Mouse (Mus musculus): ENCODE results near the gene Nt5e.

Gene Nt5e

DNA sequence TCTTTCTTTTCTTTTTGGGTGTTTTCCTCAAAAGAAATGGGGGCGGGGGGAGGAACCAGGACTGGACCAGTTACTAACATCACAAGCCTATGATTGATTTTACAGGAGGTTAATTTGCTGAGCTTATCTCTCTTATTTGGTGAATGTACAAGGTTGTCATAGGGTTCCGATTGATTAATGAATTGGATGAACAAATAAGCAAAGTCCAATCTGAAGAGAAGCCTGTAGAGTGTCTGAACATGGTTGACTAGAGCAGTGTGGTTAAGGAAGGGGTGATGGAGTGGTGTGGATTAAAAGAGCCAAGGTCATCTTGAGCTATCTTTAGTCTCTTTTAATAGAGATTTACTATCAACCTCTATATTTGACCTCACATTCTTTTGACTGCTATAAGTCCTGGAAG, 17.4 kb downstream of the Nt5e start:
- DNase-seq (ENCODE audit: low read depth, low spot score) = no peak

DNA sequence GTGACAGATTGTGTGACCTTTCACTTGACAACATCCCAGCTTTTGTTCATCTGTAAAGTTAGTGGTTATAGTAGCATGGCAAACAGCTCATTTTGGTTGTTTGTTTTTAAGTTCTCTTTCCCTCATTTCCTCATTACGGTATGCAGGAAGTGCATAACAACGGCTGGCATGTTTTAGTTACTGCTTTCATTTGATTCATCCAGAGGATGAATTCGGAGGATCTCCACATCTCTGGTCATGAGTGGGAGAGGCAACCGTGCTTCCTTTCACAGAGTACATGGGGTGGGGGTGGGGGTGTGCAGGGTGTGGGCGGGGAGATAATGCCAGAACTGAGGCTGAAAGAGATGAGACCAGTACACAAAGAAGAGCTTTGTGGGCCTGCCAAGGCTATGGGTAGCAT, 19.9 kb downstream of the Nt5e start:
- no peak for DNase-seq (ENCODE audit: low read depth, low spot score)

DNA sequence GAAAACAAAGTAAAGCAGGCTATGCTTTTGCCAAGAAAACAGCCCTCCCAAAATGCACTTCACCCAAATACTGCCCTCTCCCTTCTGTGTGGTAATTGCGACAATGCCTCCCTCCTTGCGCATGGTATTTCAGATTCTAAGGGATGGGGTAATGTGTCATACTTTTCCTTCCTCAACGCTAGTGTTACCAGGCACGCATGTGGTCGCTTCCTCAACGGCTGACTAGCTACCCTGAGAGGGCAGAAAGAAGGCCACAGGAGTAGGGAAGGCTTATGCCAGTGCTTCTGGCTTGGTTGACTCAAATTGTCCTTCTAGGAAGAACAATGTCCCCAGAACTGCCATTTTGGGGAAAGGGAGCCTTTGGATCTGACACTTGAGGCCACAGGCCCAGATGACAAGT, 21.6 kb downstream of the Nt5e start:
- DNase-seq (ENCODE audit: low read depth, low spot score) = no peak

DNA sequence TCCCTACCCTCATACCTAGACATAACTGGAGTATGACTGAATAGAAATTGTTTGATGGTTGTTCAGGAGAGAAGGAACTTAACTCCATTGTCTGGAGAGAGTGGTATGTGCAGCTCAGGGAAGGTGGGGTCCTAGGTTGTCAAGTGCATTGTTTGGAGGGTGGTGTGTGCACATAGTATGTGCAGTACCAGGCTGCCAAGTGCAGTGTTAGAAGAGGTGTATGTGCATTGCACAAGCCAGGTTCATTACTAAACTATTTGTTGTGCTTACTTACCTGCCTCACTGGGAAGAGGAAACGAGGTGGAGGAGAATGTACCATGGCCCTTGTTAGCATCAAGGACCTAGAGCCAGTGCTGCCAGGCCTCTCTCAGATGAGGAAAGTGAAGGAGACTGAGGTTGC, 23.3 kb downstream of the Nt5e start:
- no peak for DNase-seq (ENCODE audit: low read depth, low spot score)

DNA sequence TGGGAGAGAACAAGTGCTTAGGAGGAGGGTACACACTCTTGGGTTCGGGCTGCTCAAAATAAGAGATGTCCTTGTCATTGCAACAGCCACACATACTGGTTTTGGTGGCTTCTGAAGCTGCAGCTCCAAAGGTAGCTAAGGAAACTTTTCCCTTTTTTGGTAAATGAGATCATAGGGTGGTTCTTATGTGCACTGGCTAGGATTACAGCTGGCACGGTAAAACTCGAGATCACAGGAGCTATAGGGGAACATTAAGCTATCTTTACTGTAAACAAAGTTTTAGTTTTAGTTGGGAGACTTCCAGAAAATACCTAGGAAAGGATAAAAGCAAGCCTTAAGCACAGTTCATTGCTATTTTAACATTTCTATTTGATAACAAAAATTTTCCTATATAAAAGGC, 24.2 kb downstream of the Nt5e start:
- DNase-seq (ENCODE audit: low read depth, low spot score) = no peak

DNA sequence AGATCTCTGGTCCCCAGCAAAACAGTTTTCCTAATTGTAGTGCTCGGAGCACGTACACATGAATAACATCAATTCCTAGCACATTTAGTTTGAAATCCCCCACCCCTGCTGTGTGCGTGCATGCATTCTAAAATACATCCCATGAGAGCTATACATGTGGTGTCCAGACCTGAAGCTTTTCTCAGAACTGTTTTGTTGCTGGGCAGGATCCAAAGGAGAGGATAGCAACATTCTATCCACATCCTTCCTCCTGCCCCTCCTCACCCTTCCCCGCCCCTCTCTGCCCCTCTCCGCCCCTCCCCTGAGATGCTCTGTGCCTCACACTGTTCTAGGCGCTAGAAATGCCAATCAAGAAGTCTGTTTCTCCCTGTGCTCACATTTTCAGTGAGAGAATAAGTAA, 25.7 kb downstream of the Nt5e start:
- DNase-seq (ENCODE audit: low read depth, low spot score) = no peak

DNA sequence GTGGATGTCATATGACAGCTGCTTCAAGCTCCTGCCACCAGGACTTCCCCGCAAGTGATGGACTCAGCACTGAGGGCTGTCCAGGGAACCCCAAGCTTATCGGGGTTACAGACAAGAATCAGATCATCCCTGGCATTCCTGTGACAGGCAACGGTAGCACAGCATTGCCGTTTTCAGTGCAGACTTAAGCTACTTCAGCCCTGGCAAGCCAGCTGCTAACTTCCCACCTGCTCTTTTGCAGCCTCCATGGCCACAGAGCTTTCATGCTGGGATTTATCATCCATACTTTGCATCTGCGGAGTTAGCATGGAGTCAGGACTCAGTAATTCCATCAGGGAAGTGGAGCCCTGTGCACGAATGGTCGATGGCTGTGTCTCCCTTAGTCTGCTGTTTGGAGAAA, 26.5 kb downstream of the Nt5e start:
- no peak for DNase-seq (ENCODE audit: low read depth, low spot score)

DNA sequence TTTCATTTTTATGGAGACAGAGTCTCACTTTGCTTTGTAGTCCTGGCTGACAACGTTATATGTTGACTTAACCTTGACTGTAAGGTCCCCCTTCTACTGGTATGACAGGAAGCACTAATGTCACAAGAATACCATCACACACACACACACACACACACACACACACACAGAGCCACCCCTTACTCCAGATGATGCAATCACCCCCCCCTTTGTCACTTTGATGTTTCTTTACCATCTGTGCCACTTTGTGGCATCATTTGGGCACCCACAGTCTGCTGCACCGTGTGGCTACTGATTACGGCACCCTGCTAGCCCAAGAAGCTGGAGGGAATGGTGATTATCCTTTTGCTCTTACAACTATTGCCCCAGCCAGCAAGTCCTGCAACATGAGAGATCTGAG, 30.2 kb downstream of the Nt5e start:
- DNase-seq (ENCODE audit: low read depth, low spot score) = no peak

DNA sequence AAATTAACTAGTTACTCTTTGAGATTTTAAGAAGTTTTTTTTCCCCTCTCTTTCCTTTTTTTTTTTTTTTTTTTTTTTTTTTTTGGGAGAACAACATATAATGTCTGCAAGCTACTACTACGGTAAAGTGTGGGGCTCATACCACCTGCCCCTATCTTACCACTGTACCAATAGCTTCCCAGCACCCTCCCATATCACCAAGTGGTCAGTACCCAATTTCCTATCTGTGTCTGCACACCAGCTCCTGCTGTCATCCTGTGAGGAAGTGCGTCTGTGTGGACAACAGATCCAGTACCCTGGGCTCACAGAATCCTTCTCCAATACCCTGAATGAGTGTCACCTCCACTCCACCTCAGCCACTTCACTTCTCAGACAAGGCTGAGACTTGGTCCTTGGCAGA, 32.1 kb downstream of the Nt5e start:
- DNase-seq (ENCODE audit: low read depth, low spot score) = no peak

DNA sequence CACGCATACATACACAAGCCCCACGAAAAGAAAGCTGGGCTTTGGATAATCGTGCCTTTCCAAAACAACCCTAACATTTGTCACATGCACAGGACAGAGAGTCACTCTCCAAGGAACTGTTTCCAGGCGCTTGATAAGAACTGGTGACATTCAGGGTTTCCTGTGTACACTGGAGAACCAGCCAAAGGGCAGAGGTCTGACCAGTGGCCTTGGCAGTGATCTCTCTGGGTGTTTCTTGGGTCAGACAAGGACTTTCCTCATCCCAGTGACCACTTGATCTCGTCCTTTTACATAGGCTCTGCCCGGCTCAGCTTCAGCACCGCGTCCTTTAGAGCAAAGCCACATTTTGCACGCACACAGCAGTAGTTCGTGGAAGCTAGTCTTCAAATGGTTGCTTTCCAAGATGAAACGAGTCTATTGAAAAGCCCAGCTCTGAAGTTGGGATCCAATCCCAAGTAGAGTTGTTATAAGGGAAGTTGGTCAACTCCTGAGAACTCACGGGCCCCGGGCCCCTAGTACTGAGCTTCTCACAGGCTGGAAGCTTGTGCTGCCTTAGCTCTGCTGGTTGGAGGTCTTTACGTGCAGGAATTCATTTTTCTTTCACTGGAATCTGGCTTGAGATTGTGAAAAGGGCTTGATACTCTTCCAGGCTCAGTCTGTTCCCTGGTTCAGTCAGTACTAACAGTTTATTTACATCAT, 34.4 kb downstream of the Nt5e start:
- DNase-seq (ENCODE audit: low read depth, low spot score) = no peak

DNA sequence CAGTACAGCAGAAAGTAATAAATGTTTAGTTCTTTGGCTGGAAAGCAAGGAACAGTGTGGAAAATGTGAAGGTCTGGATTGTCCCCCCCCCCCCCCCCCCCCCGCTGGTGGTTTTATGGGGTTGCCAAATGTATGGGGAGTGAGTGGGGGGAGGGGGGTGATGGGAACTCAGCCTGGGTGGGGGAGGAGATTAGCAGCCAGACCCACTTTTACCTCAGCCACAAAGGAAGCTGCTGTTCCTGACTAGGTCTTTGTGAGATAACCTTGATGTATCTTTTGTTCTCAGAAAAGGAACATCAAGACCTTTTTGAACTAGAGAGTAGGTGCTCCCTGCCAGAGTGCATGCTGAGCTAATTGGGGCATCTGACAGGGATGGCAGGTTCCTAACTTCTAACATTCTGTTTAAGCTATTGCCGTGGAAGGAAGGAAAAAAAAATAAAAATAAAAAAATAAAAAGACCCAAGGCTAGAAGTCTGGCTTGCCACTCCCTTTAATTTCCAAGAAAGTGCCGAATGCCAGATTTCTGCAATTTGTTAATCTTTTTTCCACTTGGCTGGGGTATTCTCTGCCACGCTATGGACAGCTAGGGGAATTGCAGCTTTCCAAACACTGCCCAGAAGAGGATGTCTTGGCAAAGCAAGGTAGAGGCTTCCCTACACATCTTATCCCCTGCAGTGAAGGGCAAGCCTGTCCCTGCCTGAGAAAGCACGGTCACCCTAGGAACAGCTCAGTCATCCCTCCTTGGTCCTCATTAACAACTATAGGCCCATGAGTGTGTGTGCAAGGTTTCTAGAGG, 35.3 kb downstream of the Nt5e start:
- peak; percentile 77 for DNase-seq (ENCODE audit: low read depth, low spot score)

DNA sequence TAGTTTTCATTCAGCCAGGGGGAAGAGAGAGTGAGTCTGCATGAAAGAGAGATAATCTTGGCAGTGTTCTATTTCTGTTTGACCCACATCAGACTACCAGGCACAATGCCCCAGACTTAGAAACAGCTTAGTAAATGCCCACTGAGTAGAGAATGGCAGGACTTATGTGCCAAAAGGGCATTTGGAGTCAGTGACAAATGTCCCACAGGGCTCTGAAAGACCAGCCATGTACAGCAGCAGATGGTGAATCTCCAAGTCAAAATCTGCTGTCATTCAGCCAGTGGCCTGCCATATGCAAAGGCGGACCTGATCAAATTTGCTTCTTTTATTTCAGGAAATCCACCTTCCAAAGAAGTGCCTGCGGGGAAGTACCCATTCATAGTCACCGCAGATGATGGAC, 36.1 kb downstream of the Nt5e start:
- DNase-seq (ENCODE audit: low read depth, low spot score) = no peak

DNA sequence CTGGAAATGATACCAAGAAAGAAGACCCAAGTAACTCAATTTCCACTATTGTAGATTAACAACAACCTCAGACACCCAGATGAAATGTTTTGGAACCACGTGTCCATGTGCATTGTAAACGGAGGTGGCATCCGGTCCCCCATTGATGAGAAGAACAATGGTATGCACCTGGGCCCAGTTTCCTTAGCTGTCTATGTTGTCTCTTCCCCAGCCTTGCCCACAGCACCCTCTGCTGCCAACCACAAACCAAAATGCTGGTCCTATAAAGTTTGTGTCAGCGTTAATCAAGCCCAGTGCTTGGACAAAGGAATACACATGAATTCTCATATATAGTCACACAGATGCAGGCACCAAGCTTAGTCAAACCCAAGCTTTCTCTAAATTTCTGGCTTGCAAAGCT, 39.3 kb downstream of the Nt5e start:
- DNase-seq (ENCODE audit: low read depth, low spot score) = no peak

DNA sequence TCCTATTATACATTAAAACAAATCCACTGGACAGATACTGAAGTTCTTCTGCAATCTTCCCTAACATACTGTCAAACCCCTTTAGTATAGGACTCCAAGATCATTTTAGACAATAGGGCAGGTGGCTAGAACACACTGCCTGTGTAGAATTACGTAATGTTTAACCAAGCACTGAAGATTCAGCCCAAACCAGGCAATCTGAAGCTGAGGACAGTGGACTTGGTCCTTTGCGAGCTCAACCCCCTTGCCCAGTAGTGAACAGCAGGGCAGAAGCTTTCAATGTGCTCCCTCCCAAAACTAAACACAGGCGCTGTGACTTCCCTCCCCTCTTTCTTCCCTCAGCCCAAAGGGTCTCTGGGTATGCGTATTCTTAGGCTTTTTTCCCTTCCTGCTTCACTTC, 39.8 kb downstream of the Nt5e start:
- no peak for DNase-seq (ENCODE audit: low read depth, low spot score)

DNA sequence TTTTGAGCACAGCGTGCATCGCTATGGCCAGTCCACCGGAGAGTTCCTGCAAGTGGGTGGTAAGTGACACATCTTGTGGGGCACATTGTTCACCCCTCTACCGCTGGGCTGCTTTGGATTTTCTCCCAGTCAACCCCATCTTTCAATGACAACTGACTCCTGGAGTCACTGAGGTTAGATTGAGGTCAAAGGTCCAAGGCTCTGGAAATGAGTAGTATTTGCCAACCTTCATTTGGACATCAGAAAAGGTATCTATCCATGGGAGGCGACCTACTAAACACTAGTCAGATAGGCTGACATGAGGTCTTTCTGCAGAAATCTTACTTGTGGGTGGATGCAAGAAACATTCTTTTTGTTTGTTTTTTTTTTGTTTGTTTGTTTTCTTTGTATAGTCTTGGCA, 40.3 kb downstream of the Nt5e start:
- DNase-seq (ENCODE audit: low read depth, low spot score) = no peak

DNA sequence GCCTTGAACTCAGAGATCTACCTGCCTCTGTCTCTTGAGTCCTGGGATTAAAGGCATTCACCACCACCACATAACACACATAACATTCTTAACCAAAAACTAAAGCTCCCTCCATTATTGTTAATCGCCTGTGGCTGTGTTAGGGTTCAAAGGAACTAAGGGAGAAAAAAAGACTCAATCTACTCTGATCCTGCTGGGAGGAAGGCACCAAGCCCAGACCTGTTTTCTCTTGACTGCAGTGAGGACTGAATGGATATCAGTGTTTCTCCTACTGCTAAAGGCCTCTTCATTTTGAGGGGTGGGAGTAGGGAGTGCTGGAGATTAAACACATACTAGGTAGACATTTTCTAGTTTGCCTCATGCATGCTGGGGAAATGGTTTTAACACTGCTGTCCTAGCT, 40.8 kb downstream of the Nt5e start:
- DNase-seq (ENCODE audit: low read depth, low spot score) = no peak

DNA sequence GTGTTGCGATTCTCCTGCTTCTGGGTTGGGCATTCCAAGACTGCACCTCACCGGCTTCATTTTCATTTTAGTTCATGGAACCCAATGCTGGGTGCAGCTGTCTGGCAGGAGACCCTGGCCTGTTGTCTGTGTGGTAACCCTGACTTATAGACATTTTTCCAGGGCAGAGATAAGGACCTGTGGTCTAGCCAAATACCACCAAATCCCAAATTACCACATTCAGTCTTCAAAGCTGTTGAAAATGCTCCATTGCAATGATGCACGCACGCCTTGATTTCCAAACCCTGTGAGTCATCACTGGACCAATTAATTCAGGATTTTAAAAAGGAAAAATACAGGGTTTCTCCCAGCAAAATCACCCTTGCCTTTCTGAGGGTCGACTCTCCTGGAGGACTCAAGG, 41.5 kb downstream of the Nt5e start:
- no peak for DNase-seq (ENCODE audit: low read depth, low spot score)

DNA sequence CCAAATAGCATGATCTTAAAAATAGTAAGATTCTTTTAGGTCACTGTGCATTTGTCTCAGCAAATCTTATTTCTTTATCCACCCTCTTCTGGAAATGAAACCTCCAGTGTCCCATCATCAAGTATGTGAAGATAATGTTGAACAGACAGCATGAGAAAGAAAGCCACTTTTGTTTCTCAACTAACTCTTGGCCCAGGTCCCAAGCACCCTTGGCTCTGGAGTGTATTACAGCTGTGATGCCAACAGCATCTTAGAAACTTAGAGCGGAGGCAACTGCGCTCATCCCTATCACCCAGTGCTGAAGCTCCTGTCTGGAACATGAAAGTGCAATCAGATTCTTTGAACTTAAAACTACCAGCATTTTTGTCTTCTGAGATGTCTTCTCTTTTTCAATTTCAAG, 42.7 kb downstream of the Nt5e start:
- no peak for DNase-seq (ENCODE audit: low read depth, low spot score)

DNA sequence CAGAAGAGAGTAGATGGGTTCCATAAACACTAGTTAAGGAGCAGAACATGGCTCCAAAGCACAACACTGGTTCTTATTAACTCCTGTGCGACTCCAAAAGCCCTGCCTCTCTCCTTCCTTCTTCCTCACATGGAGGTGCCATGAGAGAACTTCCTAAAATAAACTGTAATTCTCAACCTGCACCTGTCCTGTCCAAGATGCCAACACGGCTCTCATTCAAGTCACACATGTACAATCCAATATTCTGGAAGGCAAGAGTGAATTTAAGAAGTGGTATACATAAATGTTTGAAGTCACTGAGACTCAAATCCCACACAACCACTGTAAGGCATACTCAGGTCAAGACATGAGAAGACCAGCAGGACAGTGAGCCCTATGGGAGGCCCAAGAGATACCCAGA, 44.2 kb downstream of the Nt5e start:
- DNase-seq (ENCODE audit: low read depth, low spot score) = no peak

DNA sequence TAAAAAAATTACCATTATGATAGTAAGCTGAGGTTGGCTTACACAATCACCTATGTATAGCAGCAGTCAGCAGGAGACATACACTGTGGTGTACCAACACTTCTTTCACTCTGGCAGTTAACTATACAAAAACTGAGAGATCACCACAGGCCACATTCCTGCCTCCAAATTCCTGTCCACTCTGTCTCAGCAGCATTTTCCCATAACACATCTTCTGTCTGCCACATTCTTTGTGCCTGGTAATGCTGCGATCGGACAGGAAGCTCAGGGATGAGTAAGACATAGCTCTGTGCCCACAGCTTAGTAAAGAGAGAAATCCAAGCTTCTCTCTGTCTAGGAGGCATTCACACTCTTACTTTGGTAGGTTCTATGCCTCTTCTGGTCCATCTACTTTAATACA, 46.0 kb downstream of the Nt5e start:
- no peak for DNase-seq (ENCODE audit: low read depth, low spot score)

DNA sequence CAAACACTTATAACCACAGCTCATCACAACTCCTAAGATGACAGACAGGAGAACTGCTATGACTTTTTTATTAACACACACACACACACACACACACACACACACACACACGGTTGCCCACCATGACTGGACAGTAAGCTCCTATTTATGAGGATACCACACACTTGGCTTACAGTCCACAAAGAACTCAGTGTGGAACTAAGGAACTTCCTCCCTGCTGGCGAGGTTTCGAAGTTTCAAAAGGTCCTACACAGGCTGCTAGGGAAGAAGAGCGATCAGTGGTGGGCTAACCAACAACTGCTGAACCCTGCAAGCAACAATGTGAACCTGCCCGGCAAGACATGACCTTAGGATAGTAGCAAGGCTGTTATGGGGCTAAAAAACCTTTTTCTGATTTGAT, 50.5 kb downstream of the Nt5e start:
- DNase-seq (ENCODE audit: low read depth, low spot score) = no peak

DNA sequence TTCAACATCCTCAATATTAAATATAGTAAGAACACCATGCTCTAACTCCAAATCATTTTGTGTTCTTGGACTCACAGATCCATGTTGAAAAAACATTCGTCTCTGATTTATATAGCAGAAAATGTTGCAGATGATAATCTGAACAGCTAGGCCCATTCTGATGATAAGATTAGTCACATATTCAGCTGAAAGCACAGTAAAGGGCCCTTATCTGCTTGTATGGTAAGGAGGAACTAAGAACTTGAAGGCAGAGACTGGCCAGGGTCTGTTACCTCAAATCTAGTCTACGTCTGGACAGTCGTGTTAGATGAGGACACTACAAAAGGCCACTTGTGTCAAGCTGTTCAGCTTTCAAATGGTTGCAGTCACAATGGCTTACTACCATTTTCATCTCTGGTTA, 52.1 kb downstream of the Nt5e start:
- no peak for DNase-seq (ENCODE audit: low read depth, low spot score)

DNA sequence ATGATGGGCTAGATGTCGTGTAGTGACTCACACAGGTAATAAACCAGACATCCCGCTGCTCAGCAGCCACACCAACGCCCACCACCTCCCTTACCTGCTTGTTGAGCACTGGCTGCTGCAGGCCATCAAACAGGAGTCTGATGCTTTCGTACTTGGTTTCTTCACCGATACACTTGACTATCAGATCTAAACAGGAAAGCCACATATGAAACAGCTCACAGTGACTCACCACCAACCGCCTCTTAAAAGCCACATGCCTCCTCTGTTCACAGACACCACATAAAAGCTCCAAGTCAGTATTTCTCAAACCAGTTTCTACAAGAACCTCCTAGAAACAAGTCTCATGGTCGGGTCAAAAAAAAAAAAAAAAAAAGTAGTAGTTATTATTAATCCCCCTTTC, 53.1 kb downstream of the Nt5e start:
- no peak for DNase-seq (ENCODE audit: low read depth, low spot score)

DNA sequence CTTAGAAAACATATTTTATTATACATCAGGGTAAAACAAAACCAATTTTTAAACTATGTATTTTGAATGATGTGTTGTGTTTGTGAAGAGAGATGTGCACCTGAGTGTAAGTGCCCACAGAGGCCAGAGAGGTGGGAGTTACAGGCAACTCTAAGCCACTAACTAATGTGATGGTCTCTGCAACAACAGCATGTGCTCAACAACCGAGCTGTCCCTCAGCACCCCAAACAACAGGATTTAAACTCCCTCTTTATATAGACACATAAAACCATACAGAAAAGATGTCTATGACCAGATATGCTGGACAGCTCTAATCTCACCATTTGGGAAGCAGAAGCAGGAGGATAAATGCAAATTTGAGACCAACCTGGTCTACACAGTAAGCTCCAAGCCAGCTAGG, 53.5 kb downstream of the Nt5e start:
- no peak for DNase-seq (ENCODE audit: low read depth, low spot score)
